Mouse (Mus musculus) heart, adult 2 months (tissue): ENCODE results near the gene 4930579G24Rik.

Experiments
- CTCF ChIP-seq: fragments of 200-600 bp; IDR thresholded peaks from 2 replicates; pipeline ENCODE4 v1.8.1; 2022; ENCODE audit warnings: antibody characterized with exemption, mild to moderate bottlenecking, moderate library complexity
- EP300 ChIP-seq: fragments of 200-500 bp; IDR thresholded peaks from 2 replicates; pipeline ENCODE4 v1.6.1; 2011; ENCODE audit warnings: low read depth, low read length, control low read depth; ENCODE audit not compliant: insufficient read depth
- POLR2A ChIP-seq: fragments of 200-500 bp; IDR thresholded peaks from 2 replicates; pipeline ENCODE4 v1.6.1; 2011; ENCODE audit warnings: mild to moderate bottlenecking, low read depth, low read length, control low read depth; ENCODE audit not compliant: insufficient read depth

DNA sequence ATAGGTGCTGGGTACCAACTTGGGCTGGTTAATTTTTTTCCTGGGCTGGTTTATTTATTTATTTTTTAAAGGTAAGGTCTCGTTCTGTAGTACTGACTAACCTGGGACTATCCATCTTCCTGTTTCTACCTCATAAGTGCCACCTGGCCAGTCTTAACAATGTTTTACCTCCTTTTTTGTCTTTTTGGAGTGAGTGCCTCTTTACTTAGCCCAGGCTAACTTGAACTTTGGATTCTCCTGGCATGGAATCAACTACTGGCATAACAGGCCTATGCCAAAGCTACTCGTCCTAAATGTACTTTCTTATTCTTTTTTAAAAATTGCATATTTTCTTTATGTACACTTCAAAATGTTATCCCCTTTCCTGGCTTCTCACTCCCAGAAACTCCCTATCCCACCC lies 39.2 kb upstream of the 4930579G24Rik start:
- TF ChIP-seq POLR2A (no peak), CTCF (no peak), EP300 (no peak)
